Mouse (Mus musculus): ENCODE measurements at regions not wholly inside any gene's neighbourhood (a gene's known extent, or its start where the extent isn't known, plus 50 kb on each side); places are given as distances from the start of the nearest gene placed in this dataset.

- H3K36me3 ChIP-seq (replicated peaks; ENCODE audit: control insufficient read depth, insufficient read depth, low read depth) = no peaks in the 10 kb centered on the region
- H3K27me3 ChIP-seq (ENCODE audit: control insufficient read depth, insufficient read depth, low read length) = no peaks in the 10 kb centered on the region
- no peak overlapping the region for H3K27ac ChIP-seq
- DNase-seq (ENCODE audit: low read depth in 3 of 3, low spot score in 3 of 3) = no peak
- no peaks in the 10 kb centered on the region for H3K9me3 ChIP-seq (ENCODE audit: control insufficient read depth, low read length)
- H3K4me1 ChIP-seq (replicated peaks; ENCODE audit: control insufficient read depth in 2 of 2, insufficient read depth in 2 of 2, low read length in 1 of 2) = no peaks in the 10 kb centered on the region
- ATAC-seq (ENCODE audit: insufficient read depth) = no peak
- no peak overlapping the region for H3K4me2 ChIP-seq (ENCODE audit: low read depth)
- no peak overlapping the region for H3K4me3 ChIP-seq (ENCODE audit: insufficient read depth in 1 of 2, low read depth in 2 of 2, low read length in 2 of 2)
- H3K9ac ChIP-seq (replicated peaks) = no peak overlapping the region
- 45% methylated on average over 3 of the region's 3 CpGs for WGBS (ENCODE audit: insufficient replicate concordance)
- TF ChIP-seq CTCF (IDR thresholded peaks at IDR 0.05; ENCODE audit: low read depth) (no peak), EP300 (IDR thresholded peaks at IDR 0.05; ENCODE audit: low read depth) (no peak)
These were observed 590.0 kb upstream of the Nr3c2 start for GRCm38 (mm10) chr8:76309200-76309599.

DNA sequence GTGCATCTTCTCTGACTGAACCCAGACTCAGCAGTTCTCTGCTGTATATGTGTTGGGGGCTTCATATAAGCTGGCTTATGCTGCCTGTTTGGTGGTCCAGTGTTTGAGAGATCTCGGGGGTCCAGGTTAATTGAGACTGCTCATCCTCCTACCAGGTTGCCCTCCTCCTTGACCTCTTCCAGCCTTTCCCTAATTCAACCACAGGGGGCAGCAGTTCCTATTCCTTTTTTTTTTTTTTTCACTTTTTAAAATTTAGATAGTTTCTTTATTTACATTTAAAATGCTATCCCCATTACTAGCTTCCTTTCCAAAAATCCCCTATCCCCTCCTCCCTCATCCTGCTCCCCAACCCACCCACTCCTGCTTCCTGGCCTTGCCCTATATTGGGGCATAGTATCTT is 570.7 kb upstream of the Nr3c2 start:
- Histone ChIP-seq H3K4me3 (ENCODE audit: insufficient read depth in 1 of 2, low read depth in 2 of 2, low read length in 2 of 2) (no peak overlapping the region), H3K27ac (no peak overlapping the region), H3K27me3 (ENCODE audit: control insufficient read depth, insufficient read depth, low read length) (no peaks in the 10 kb centered on the region), H3K9me3 (ENCODE audit: control insufficient read depth, low read length) (no peaks in the 10 kb centered on the region), H3K36me3 (replicated peaks; ENCODE audit: control insufficient read depth, insufficient read depth, low read depth) (no peaks in the 10 kb centered on the region), H3K9ac (replicated peaks) (no peak overlapping the region), H3K4me1 (replicated peaks; ENCODE audit: control insufficient read depth in 2 of 2, insufficient read depth in 2 of 2, low read length in 1 of 2) (no peaks in the 10 kb centered on the region), H3K4me2 (ENCODE audit: low read depth) (no peak overlapping the region)
- DNase-seq (ENCODE audit: low read depth in 3 of 3, low spot score in 3 of 3) (no peak), ATAC-seq (ENCODE audit: insufficient read depth) (no peak)
- no peak for TF ChIP-seq EP300 (IDR thresholded peaks at IDR 0.05; ENCODE audit: low read depth)
- TF ChIP-seq CTCF (IDR thresholded peaks at IDR 0.05; ENCODE audit: low read depth) = no peak
- 35% methylated on average over 1 of the region's 1 CpGs for WGBS (ENCODE audit: insufficient replicate concordance)

GRCm38 (mm10) chr8:76343072-76343471 is 556.2 kb upstream of the Nr3c2 start:
- no peak overlapping the region for H3K4me3 ChIP-seq (ENCODE audit: insufficient read depth in 1 of 2, low read depth in 2 of 2, low read length in 2 of 2)

DNA sequence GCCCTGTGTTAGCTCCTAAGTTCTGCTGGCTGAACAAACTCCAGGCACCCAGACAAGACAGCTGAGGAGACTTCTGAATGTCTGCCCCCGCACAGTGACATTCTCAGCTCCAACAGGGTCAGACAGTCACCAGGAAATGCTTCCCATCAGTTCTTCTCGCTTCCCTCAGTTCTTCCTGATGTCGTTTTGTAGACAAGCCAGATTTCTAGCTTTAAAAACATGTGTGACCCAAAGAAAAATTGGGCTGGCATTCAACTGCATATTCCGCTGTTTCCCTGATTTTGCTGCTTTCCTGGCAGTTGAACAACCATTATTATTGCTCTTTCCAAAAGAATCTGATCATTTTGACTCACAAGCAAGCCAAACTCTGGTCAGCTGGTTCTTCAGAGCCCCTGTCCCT is 553.1 kb upstream of the Nr3c2 start:
- Histone ChIP-seq H3K9ac (replicated peaks) (no peak overlapping the region), H3K27ac (no peak overlapping the region), H3K4me1 (replicated peaks; ENCODE audit: control insufficient read depth in 2 of 2, insufficient read depth in 2 of 2, low read length in 1 of 2) (no peaks in the 10 kb centered on the region), H3K27me3 (ENCODE audit: control insufficient read depth, insufficient read depth, low read length) (no peaks in the 10 kb centered on the region), H3K9me3 (ENCODE audit: control insufficient read depth, low read length) (no peaks in the 10 kb centered on the region), H3K4me3 (ENCODE audit: insufficient read depth in 1 of 2, low read depth in 2 of 2, low read length in 2 of 2) (no peak overlapping the region), H3K36me3 (replicated peaks; ENCODE audit: control insufficient read depth, insufficient read depth, low read depth) (no peaks in the 10 kb centered on the region), H3K4me2 (ENCODE audit: low read depth) (no peak overlapping the region)
- ATAC-seq (ENCODE audit: insufficient read depth) (no peak), DNase-seq (ENCODE audit: low read depth in 3 of 3, low spot score in 3 of 3) (no peak)
- 52% methylated on average over 4 of the region's 4 CpGs for WGBS (ENCODE audit: insufficient replicate concordance)
- TF ChIP-seq EP300 (IDR thresholded peaks at IDR 0.05; ENCODE audit: low read depth) (no peak), CTCF (IDR thresholded peaks at IDR 0.05; ENCODE audit: low read depth) (no peak)

More at GRCm38 (mm10) chr8:76343072-76343471, 556.2 kb upstream of the Nr3c2 start:
- Histone ChIP-seq H3K4me2 (ENCODE audit: low read depth) (no peak overlapping the region), H3K36me3 (replicated peaks; ENCODE audit: control insufficient read depth, insufficient read depth, low read depth) (no peaks in the 10 kb centered on the region), H3K27me3 (ENCODE audit: control insufficient read depth, insufficient read depth, low read length) (no peaks in the 10 kb centered on the region), H3K27ac (no peak overlapping the region), H3K9me3 (ENCODE audit: control insufficient read depth, low read length) (no peaks in the 10 kb centered on the region), H3K4me1 (replicated peaks; ENCODE audit: control insufficient read depth in 2 of 2, insufficient read depth in 2 of 2, low read length in 1 of 2) (no peaks in the 10 kb centered on the region), H3K9ac (replicated peaks) (no peak overlapping the region)
- 33% methylated on average over 2 of the region's 2 CpGs for WGBS (ENCODE audit: insufficient replicate concordance)
- DNase-seq (ENCODE audit: low read depth in 3 of 3, low spot score in 3 of 3) (no peak), ATAC-seq (ENCODE audit: insufficient read depth) (no peak)
- no peak for TF ChIP-seq CTCF (IDR thresholded peaks at IDR 0.05; ENCODE audit: low read depth)
- no peak for TF ChIP-seq EP300 (IDR thresholded peaks at IDR 0.05; ENCODE audit: low read depth)

DNA sequence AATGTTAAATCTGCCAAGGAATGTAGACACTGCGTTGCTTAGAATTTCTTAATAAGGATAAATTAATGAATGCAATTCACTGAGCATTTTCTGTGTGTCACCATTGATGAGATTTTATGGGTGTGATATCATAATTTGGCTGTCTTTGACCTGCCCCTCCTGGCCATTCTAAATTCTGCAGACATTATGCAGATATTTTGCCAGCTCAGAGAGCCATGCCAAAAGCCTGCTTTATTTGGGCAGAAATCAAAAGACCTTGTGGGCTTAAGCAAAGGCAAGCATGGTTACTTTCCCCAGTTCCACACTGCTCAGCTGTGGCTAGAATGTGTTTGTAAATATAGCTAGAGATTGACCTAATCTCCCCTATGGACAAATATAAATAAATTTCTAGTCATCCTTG is 552.4 kb upstream of the Nr3c2 start:
- Histone ChIP-seq H3K27ac (no peak overlapping the region), H3K9ac (replicated peaks) (no peak overlapping the region), H3K4me2 (ENCODE audit: low read depth) (no peak overlapping the region), H3K4me3 (ENCODE audit: insufficient read depth in 1 of 2, low read depth in 2 of 2, low read length in 2 of 2) (no peak overlapping the region), H3K36me3 (replicated peaks; ENCODE audit: control insufficient read depth, insufficient read depth, low read depth) (no peaks in the 10 kb centered on the region), H3K9me3 (ENCODE audit: control insufficient read depth, low read length) (no peaks in the 10 kb centered on the region), H3K4me1 (replicated peaks; ENCODE audit: control insufficient read depth in 2 of 2, insufficient read depth in 2 of 2, low read length in 1 of 2) (no peaks in the 10 kb centered on the region), H3K27me3 (ENCODE audit: control insufficient read depth, insufficient read depth, low read length) (no peaks in the 10 kb centered on the region)
- no peak for ATAC-seq (ENCODE audit: insufficient read depth)
- no peak for TF ChIP-seq CTCF (IDR thresholded peaks at IDR 0.05; ENCODE audit: low read depth)
- no peak for TF ChIP-seq EP300 (IDR thresholded peaks at IDR 0.05; ENCODE audit: low read depth)
- DNase-seq (ENCODE audit: low read depth in 3 of 3, low spot score in 3 of 3) = no peak
- 86% methylated on average over 1 of the region's 1 CpGs for WGBS (ENCODE audit: insufficient replicate concordance)

All from liver, embryonic 14.5 days (tissue).